Mouse (Mus musculus): ENCODE data around the gene Gtf2ird1. TPM values are rescaled to one million over a fixed set of nuclear protein-coding genes. Genes with fewer than 3 reads are reported as not detected.

The Gtf2ird1 gene
- total and polyA plus RNA-seq, 2 experiments: 6.5 to 15.3 TPM

GRCm38 (mm10) chr5:134396519-134396918 lies 60.0 kb downstream of the Gtf2ird1 start:
- Histone ChIP-seq H3K27ac (replicated peaks; ENCODE audit: insufficient read depth, low read depth, low read length) (no peak overlapping the region), H3K36me3 (ENCODE audit: control insufficient read depth, insufficient read depth, low read length) (peaks cover 8% of the 10 kb centered on the region; the same call in 1 of the 2 replicates), H3K27me3 (ENCODE audit: control insufficient read depth, insufficient read depth, low read length) (no peaks in the 10 kb centered on the region), H3K79me2 (ENCODE audit: control insufficient read depth, insufficient read depth, low read length) (no peaks in the 10 kb centered on the region), H3K4me3 (ENCODE audit: insufficient read depth, low read depth, low read length) (no peak overlapping the region), H3K4me1 (ENCODE audit: control insufficient read depth, insufficient read depth, low read length) (no peaks in the 10 kb centered on the region), H3K9ac (ENCODE audit: low read depth, low read length) (no peak overlapping the region)
- TF ChIP-seq POLR2A (IDR thresholded peaks at IDR 0.05; ENCODE audit: extremely low read depth, insufficient read depth, low read length) (no peak), CTCF (IDR thresholded peaks at IDR 0.05; ENCODE audit: low read depth, low read length) (no peak)
- WGBS: 79% methylated on average over 9 of the region's 9 CpGs
- no peak for DNase-seq (ENCODE audit: extremely low read depth, low read depth, low spot score)

- DNase-seq (ENCODE audit: extremely low read depth, low read depth, low spot score): no peak
- TF ChIP-seq POLR2A (IDR thresholded peaks at IDR 0.05; ENCODE audit: extremely low read depth, insufficient read depth, low read length) (no peak), CTCF (IDR thresholded peaks at IDR 0.05; ENCODE audit: low read depth, low read length) (no peak)
- H3K36me3 ChIP-seq (ENCODE audit: control insufficient read depth, insufficient read depth, low read length): peaks cover 8% of the 10 kb centered on the region; the same call in 1 of the 2 replicates
- no peaks in the 10 kb centered on the region for H3K27me3 ChIP-seq (ENCODE audit: control insufficient read depth, insufficient read depth, low read length)
- WGBS: 63% methylated on average over 10 of the region's 10 CpGs
- no peaks in the 10 kb centered on the region for H3K4me1 ChIP-seq (ENCODE audit: control insufficient read depth, insufficient read depth, low read length)
- no peak overlapping the region for H3K9ac ChIP-seq (ENCODE audit: low read depth, low read length)
- no peaks in the 10 kb centered on the region for H3K79me2 ChIP-seq (ENCODE audit: control insufficient read depth, insufficient read depth, low read length)
- H3K4me3 ChIP-seq (ENCODE audit: insufficient read depth, low read depth, low read length): no peak overlapping the region
- no peak overlapping the region for H3K27ac ChIP-seq (replicated peaks; ENCODE audit: insufficient read depth, low read depth, low read length)
Measured at GRCm38 (mm10) chr5:134394624-134395023, 61.9 kb downstream of the Gtf2ird1 start.

GRCm38 (mm10) chr5:134393624-134394023 lies 62.9 kb downstream of the Gtf2ird1 start:
- Histone ChIP-seq H3K79me2 (ENCODE audit: control insufficient read depth, insufficient read depth, low read length) (no peaks in the 10 kb centered on the region), H3K27ac (replicated peaks; ENCODE audit: insufficient read depth, low read depth, low read length) (no peak overlapping the region), H3K36me3 (ENCODE audit: control insufficient read depth, insufficient read depth, low read length) (peaks cover 10% of the 10 kb centered on the region; the same call in 1 of the 2 replicates), H3K9ac (ENCODE audit: low read depth, low read length) (no peak overlapping the region), H3K4me3 (ENCODE audit: insufficient read depth, low read depth, low read length) (no peak overlapping the region), H3K4me1 (ENCODE audit: control insufficient read depth, insufficient read depth, low read length) (no peaks in the 10 kb centered on the region), H3K27me3 (ENCODE audit: control insufficient read depth, insufficient read depth, low read length) (no peaks in the 10 kb centered on the region)
- 78% methylated on average over 6 of the region's 6 CpGs for WGBS
- DNase-seq (ENCODE audit: extremely low read depth, low read depth, low spot score): no peak
- no peak for TF ChIP-seq CTCF (IDR thresholded peaks at IDR 0.05; ENCODE audit: low read depth, low read length)

GRCm38 (mm10) chr5:134385106-134385505 lies 71.4 kb downstream of the Gtf2ird1 start:
- whole genome bisulfite sequencing: 70% methylated on average over 2 of the region's 2 CpGs
- no peaks in the 10 kb centered on the region for H3K79me2 ChIP-seq (ENCODE audit: control insufficient read depth, insufficient read depth, low read length)
- no peak overlapping the region for H3K27ac ChIP-seq (replicated peaks; ENCODE audit: insufficient read depth, low read depth, low read length)
- DNase-seq (ENCODE audit: extremely low read depth, low read depth, low spot score): peak; percentile 56
- peaks cover 21% of the 10 kb centered on the region; the same call in 1 of the 2 replicates for H3K36me3 ChIP-seq (ENCODE audit: control insufficient read depth, insufficient read depth, low read length)
- no peak overlapping the region for H3K4me3 ChIP-seq (ENCODE audit: insufficient read depth, low read depth, low read length)
- H3K9ac ChIP-seq (ENCODE audit: low read depth, low read length): no peak overlapping the region
- H3K27me3 ChIP-seq (ENCODE audit: control insufficient read depth, insufficient read depth, low read length): no peaks in the 10 kb centered on the region
- TF ChIP-seq POLR2A (IDR thresholded peaks at IDR 0.05; ENCODE audit: extremely low read depth, insufficient read depth, low read length) (no peak), CTCF (IDR thresholded peaks at IDR 0.05; ENCODE audit: low read depth, low read length) (peak; percentile 24; the same call in 1 of the 2 replicates)
- H3K4me1 ChIP-seq (ENCODE audit: control insufficient read depth, insufficient read depth, low read length): no peaks in the 10 kb centered on the region

GRCm38 (mm10) chr5:134375256-134375655 lies 81.3 kb downstream of the Gtf2ird1 start:
- H3K9ac ChIP-seq (ENCODE audit: low read depth, low read length): no peak overlapping the region
- H3K4me1 ChIP-seq (ENCODE audit: control insufficient read depth, insufficient read depth, low read length): no peaks in the 10 kb centered on the region
- no peaks in the 10 kb centered on the region for H3K27me3 ChIP-seq (ENCODE audit: control insufficient read depth, insufficient read depth, low read length)
- no peak for DNase-seq (ENCODE audit: extremely low read depth, low read depth, low spot score)
- no peak overlapping the region for H3K27ac ChIP-seq (replicated peaks; ENCODE audit: insufficient read depth, low read depth, low read length)
- peaks cover 9% of the 10 kb centered on the region; the same call in 1 of the 2 replicates for H3K36me3 ChIP-seq (ENCODE audit: control insufficient read depth, insufficient read depth, low read length)
- no peaks in the 10 kb centered on the region for H3K79me2 ChIP-seq (ENCODE audit: control insufficient read depth, insufficient read depth, low read length)
- H3K4me3 ChIP-seq (ENCODE audit: insufficient read depth, low read depth, low read length): no peak overlapping the region
- no peak for TF ChIP-seq CTCF (IDR thresholded peaks at IDR 0.05; ENCODE audit: low read depth, low read length)
- no peak for TF ChIP-seq POLR2A (IDR thresholded peaks at IDR 0.05; ENCODE audit: extremely low read depth, insufficient read depth, low read length)
- 100% methylated on average over 1 of the region's 1 CpGs for WGBS

GRCm38 (mm10) chr5:134374546-134374945 lies 82.0 kb downstream of the Gtf2ird1 start:
- DNase-seq (ENCODE audit: extremely low read depth, low read depth, low spot score): peak; percentile 14
- TF ChIP-seq CTCF (IDR thresholded peaks at IDR 0.05; ENCODE audit: low read depth, low read length): no peak
- TF ChIP-seq POLR2A (IDR thresholded peaks at IDR 0.05; ENCODE audit: extremely low read depth, insufficient read depth, low read length): no peak
- no peaks in the 10 kb centered on the region for H3K27me3 ChIP-seq (ENCODE audit: control insufficient read depth, insufficient read depth, low read length)

More at GRCm38 (mm10) chr5:134374546-134374945, 82.0 kb downstream of the Gtf2ird1 start:
- Histone ChIP-seq H3K9ac (ENCODE audit: low read depth, low read length) (no peak overlapping the region), H3K79me2 (ENCODE audit: control insufficient read depth, insufficient read depth, low read length) (no peaks in the 10 kb centered on the region), H3K36me3 (ENCODE audit: control insufficient read depth, insufficient read depth, low read length) (peaks cover 6% of the 10 kb centered on the region; the same call in 1 of the 2 replicates), H3K27ac (replicated peaks; ENCODE audit: insufficient read depth, low read depth, low read length) (peak overlapping the region; percentile 79), H3K4me1 (ENCODE audit: control insufficient read depth, insufficient read depth, low read length) (no peaks in the 10 kb centered on the region), H3K4me3 (ENCODE audit: insufficient read depth, low read depth, low read length) (no peak overlapping the region)
